Mouse (Mus musculus): Measurements from ENCODE around the gene Cbl. TPM values are rescaled to one million over a fixed set of nuclear protein-coding genes. Genes with fewer than 3 reads are reported as not detected.
"Not testable (repeated sequence)": the region's sequence is repeated elsewhere in the genome, so short reads cannot be mapped to it uniquely, and the experiment has no call there.

The Cbl gene
- total RNA-seq, 4 experiments from 2014 or later, result 14.8 to 18.9 (median 17.4) TPM

GRCm38 (mm10) chr9:44130581-44131275, 103.1 kb downstream of the Cbl start:
- DNase-seq (ENCODE audit: low spot score), result peak; percentile 49

- peak; percentile 92 for DNase-seq (ENCODE audit: low spot score)
These were observed 103.8 kb downstream of the Cbl start for GRCm38 (mm10) chr9:44130034-44130433.

- DNase-seq (ENCODE audit: low spot score), result no peak
These were observed 104.2 kb downstream of the Cbl start for GRCm38 (mm10) chr9:44129633-44130032.

- no peak for DNase-seq (ENCODE audit: low spot score)
These were observed 106.5 kb downstream of the Cbl start for GRCm38 (mm10) chr9:44127351-44127801.

- no peak for DNase-seq (ENCODE audit: low spot score)
These were observed 107.1 kb downstream of the Cbl start for GRCm38 (mm10) chr9:44126746-44127145.

- DNase-seq (ENCODE audit: low spot score), result peak; percentile 89
These were observed 108.1 kb downstream of the Cbl start for GRCm38 (mm10) chr9:44125546-44126428.

GRCm38 (mm10) chr9:44125026-44125425, 108.8 kb downstream of the Cbl start:
- no peak for DNase-seq (ENCODE audit: low spot score)

- no peak for DNase-seq (ENCODE audit: low spot score)
These were observed 109.5 kb downstream of the Cbl start for GRCm38 (mm10) chr9:44124317-44124716.

GRCm38 (mm10) chr9:44119948-44120465, 113.8 kb downstream of the Cbl start:
- DNase-seq (ENCODE audit: low spot score), result no peak

- no peak for DNase-seq (ENCODE audit: low spot score)
These were observed 114.8 kb downstream of the Cbl start for GRCm38 (mm10) chr9:44119011-44119410.

GRCm38 (mm10) chr9:44116182-44116581, 117.7 kb downstream of the Cbl start:
- no peak for DNase-seq (ENCODE audit: low spot score)

- no peak for DNase-seq (ENCODE audit: low spot score)
These were observed 118.2 kb downstream of the Cbl start for GRCm38 (mm10) chr9:44115599-44115998.

- DNase-seq (ENCODE audit: low spot score), result no peak
These were observed 119.4 kb downstream of the Cbl start for GRCm38 (mm10) chr9:44114453-44114852.

GRCm38 (mm10) chr9:44113105-44113789, 120.6 kb downstream of the Cbl start, which contains the start of the genes Gm49380 and Rnf26:
Gene Gm49380 (minus strand): TSS chr9:44113500.
Gene Rnf26 (minus strand): TSS chr9:44113517.
- DNase-seq (ENCODE audit: low spot score), result peak; percentile 98

- DNase-seq (ENCODE audit: low spot score), result not testable (repeated sequence)
These were observed 121.9 kb downstream of the Cbl start for GRCm38 (mm10) chr9:44111909-44112308.

GRCm38 (mm10) chr9:44109360-44110095, 124.3 kb downstream of the Cbl start:
- peak; percentile 79 for DNase-seq (ENCODE audit: low spot score)

- no peak for DNase-seq (ENCODE audit: low spot score)
These were observed 125.4 kb downstream of the Cbl start for GRCm38 (mm10) chr9:44108269-44109055.

- no peak for DNase-seq (ENCODE audit: low spot score)
These were observed 126.2 kb downstream of the Cbl start for GRCm38 (mm10) chr9:44107557-44108179.

GRCm38 (mm10) chr9:44107110-44107509, 126.7 kb downstream of the Cbl start, which contains the start of gene C1qtnf5:
Gene C1qtnf5 (plus strand): TSS chr9:44107245.
- DNase-seq (ENCODE audit: low spot score), result peak; percentile 91

- DNase-seq (ENCODE audit: low spot score), result no peak
These were observed 127.3 kb downstream of the Cbl start for GRCm38 (mm10) chr9:44106596-44106995.
